Mouse (Mus musculus) stomach, embryonic 16.5 days (tissue): ENCODE measurements around the gene Cyp2c66. TPM values are rescaled to one million over a fixed set of nuclear protein-coding genes. Genes with fewer than 3 reads are reported as not detected.
"Not testable (repeated sequence)": the region's sequence is repeated elsewhere in the genome, so short reads cannot be mapped to it uniquely, and the experiment has no call there.

Experiments
- ATAC-seq: fragments of 200-750 bp; cut with Nextera tagmentation; 2 replicates; pipeline ENCODE4 v1.8.0; 2017; ENCODE audit warnings: moderate number of reproducible peaks, moderate TSS enrichment; ENCODE audit not compliant: insufficient read depth, low FRiP score
- H3K27ac ChIP-seq: fragments of 300-500 bp; sonication (generic); 2 replicates; pipeline ENCODE4 v1.5.1; 2014; ENCODE audit warnings: low read length
- H3K27me3 ChIP-seq: fragments of 300-500 bp; sonication (generic); 2 replicates; pipeline ENCODE4 v1.6.1; 2014; ENCODE audit warnings: low read length, control low read depth, mixed read lengths; ENCODE audit not compliant: control insufficient read depth, insufficient read depth
- H3K36me3 ChIP-seq: fragments of 300-500 bp; sonication (generic); 2 replicates; pipeline ENCODE4 v1.6.1; 2014; ENCODE audit warnings: low read length; ENCODE audit not compliant: control insufficient read depth, insufficient read depth
- H3K4me1 ChIP-seq: fragments of 300-500 bp; sonication (generic); 2 replicates; pipeline ENCODE4 v1.6.1; 2014; ENCODE audit warnings: low read length, control low read depth, mixed read lengths; ENCODE audit not compliant: control insufficient read depth, insufficient read depth
- H3K4me2 ChIP-seq: fragments of 300-500 bp; sonication (generic); 2 replicates; pipeline ENCODE4 v1.6.1; 2014; ENCODE audit warnings: low read depth, low read length, mixed read lengths
- H3K4me3 ChIP-seq: fragments of 300-500 bp; sonication (generic); replicated peaks from 2 replicates; pipeline ENCODE4 v1.5.1; 2014; ENCODE audit warnings: mild to moderate bottlenecking, low read length
- H3K9ac ChIP-seq: fragments of 300-500 bp; sonication (generic); 2 replicates; pipeline ENCODE4 v1.6.1; 2014; ENCODE audit warnings: low read length
- H3K9me3 ChIP-seq: fragments of 300-500 bp; sonication (generic); replicated peaks from 2 replicates; pipeline ENCODE4 v1.6.1; 2016; ENCODE audit warnings: low read length, control low read depth; ENCODE audit not compliant: control insufficient read depth
- WGBS: fragments of 180-500 bp; shearing (Covaris S2); extraction: QIAGEN DNeasy Blood & Tissue Kit; methylation state at CpG from one replicate; pipeline ENCODE4 v1.1.7; 2014; 5-methylcytosine and 5-hydroxymethylcytosine counted together
- polyA plus RNA-seq: library from polyadenylated mRNA; unstranded; fragments of >200 nt; fragmentation: Nextera tagmentation; extraction: Ambion mirVana; gene quantifications from 2 replicates; pipeline ENCODE4 v1.2.1, GENCODE M21; 2015

Gene Cyp2c66
- 0.56 and 0.60 TPM in 2 replicates for polyA plus RNA-seq

DNA sequence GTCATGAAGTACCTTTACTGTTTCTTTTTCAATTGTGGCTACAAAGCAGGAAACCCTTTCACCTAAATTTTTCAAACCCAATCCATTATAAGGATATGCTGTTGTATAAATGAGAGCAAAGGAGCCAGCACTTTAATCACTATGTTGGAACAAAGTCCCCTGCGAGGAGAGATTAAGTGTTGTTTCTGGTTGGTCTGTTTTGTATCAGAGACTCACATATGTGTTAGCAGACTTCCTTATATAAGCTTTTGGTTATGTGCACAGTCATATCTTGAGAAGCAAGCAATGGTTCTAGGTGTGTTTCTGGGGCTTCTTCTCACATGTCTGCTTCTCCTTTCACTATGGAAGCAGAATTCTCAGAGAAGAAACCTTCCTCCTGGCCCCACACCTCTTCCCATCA lies at the start of gene Cyp2c66:
Gene Cyp2c66, plus strand, starts transcription at position 255 of the 400 bp plus-strand sequence.
- 67% methylated on average over 1 of the region's 1 CpGs for WGBS
- no peaks in the 10 kb centered on the region for H3K27me3 ChIP-seq
- H3K36me3 ChIP-seq, result no peaks in the 10 kb centered on the region
- ATAC-seq, result no peak
- no peak within 1 kb of the TSS for H3K9ac ChIP-seq
- H3K4me3 ChIP-seq, result no peak within 1 kb of the TSS
- no peak within 1 kb of the TSS for H3K4me2 ChIP-seq
- H3K27ac ChIP-seq, result no peak within 1 kb of the TSS
- H3K4me1 ChIP-seq, result no peaks in the 10 kb centered on the region
- H3K9me3 ChIP-seq, result no peaks in the 10 kb centered on the region

- not testable (repeated sequence) for ATAC-seq, H3K27me3 ChIP-seq, H3K4me2 ChIP-seq, H3K9me3 ChIP-seq, H3K27ac ChIP-seq, H3K9ac ChIP-seq, H3K36me3 ChIP-seq, H3K4me1 ChIP-seq, H3K4me3 ChIP-seq
- WGBS, result 77% methylated on average over 2 of the region's 2 CpGs
Observed at GRCm38 (mm10) chr19:39098779-39099178, 14.9 kb upstream of the Cyp2c66 start.

DNA sequence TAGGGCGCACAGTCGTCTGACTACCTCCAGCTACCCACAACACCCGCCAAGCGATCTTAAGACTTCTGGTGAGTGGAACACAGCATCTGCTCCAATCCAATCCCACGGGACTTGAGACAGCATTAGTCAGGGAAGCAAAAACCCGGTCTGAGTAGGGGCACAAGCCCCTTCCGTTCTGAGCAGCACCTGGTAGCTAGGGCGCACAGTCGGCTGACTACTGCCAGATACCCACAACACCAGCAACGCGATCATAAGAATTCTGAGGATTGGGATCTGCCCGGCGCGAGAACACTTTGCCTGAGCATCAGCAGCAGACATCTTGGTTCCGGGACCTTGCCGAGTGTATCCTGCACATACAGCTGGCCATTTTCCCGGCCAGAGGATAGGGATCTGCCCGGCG lies 43.1 kb downstream of the Cyp2c66 start:
- 81% methylated on average over 19 of the region's 19 CpGs for WGBS
- not testable (repeated sequence) for ATAC-seq, H3K27ac ChIP-seq, H3K9me3 ChIP-seq, H3K4me2 ChIP-seq, H3K27me3 ChIP-seq, H3K4me3 ChIP-seq, H3K4me1 ChIP-seq, H3K36me3 ChIP-seq, H3K9ac ChIP-seq

Other genes starting within 250 kb of the Cyp2c66 start
- gene Hells, start 183.0 kb upstream of the Cyp2c66 start, polyA plus RNA-seq, result 34.5 and 40.3 TPM in 2 replicates
- 0.51 and 0.99 TPM in 2 replicates for gene Cyp2c55, start 106.9 kb upstream of the Cyp2c66 start, polyA plus RNA-seq
- 11.7 and 14.0 TPM in 2 replicates for gene Cyp2c65, start 52.9 kb upstream of the Cyp2c66 start, polyA plus RNA-seq
- gene Cyp2c29, start 155.5 kb downstream of the Cyp2c66 start, polyA plus RNA-seq, result not detected in 2 replicates